Mouse (Mus musculus) embryonic facial prominence, embryonic 13.5 days (tissue): ENCODE results near the gene Arih1. TPM values are rescaled to one million over a fixed set of nuclear protein-coding genes. Genes with fewer than 3 reads are reported as not detected.

ENCODE experiments used
- ATAC-seq: fragments of 200-750 bp; cut with Nextera tagmentation; 2 replicates; pipeline ENCODE4 v1.8.0; 2017; ENCODE audit warnings: low read depth; ENCODE audit not compliant: insufficient number of reproducible peaks, insufficient read depth, low FRiP score, low TSS enrichment
- H3K27ac ChIP-seq: fragments of 300-500 bp; sonication (generic); 2 replicates; pipeline ENCODE4 v1.5.1; 2015; ENCODE audit warnings: moderate library complexity, mild to moderate bottlenecking, inconsistent platforms
- H3K27me3 ChIP-seq: fragments of 300-500 bp; sonication (generic); 2 replicates; pipeline ENCODE4 v1.6.1; 2015; ENCODE audit warnings: mild to moderate bottlenecking, inconsistent platforms
- H3K36me3 ChIP-seq: fragments of 300-500 bp; sonication (generic); 2 replicates; pipeline ENCODE4 v1.6.1; 2015; ENCODE audit warnings: mild to moderate bottlenecking, inconsistent platforms
- H3K4me1 ChIP-seq: fragments of 300-500 bp; sonication (generic); 2 replicates; pipeline ENCODE4 v1.6.1; 2015; ENCODE audit warnings: inconsistent platforms
- H3K4me2 ChIP-seq: fragments of 300-500 bp; sonication (generic); 2 replicates; pipeline ENCODE4 v1.6.1; 2015; ENCODE audit warnings: moderate library complexity, mild to moderate bottlenecking, inconsistent platforms
- H3K4me3 ChIP-seq: fragments of 300-500 bp; sonication (generic); 2 replicates; pipeline ENCODE4 v1.5.1; 2015; ENCODE audit warnings: mild to moderate bottlenecking, inconsistent platforms
- H3K9ac ChIP-seq: fragments of 300-500 bp; sonication (generic); 2 replicates; pipeline ENCODE4 v1.6.1; 2015; ENCODE audit warnings: mild to moderate bottlenecking, inconsistent platforms
- H3K9me3 ChIP-seq: fragments of 300-500 bp; sonication (generic); 2 replicates; pipeline ENCODE4 v1.6.1; 2016; ENCODE audit warnings: inconsistent platforms
- WGBS: fragments of 180-500 bp; shearing (Covaris S2); methylation state at CpG from one replicate; pipeline ENCODE4 v1.1.7; 2015; ENCODE audit warnings: mixed read lengths; 5-methylcytosine and 5-hydroxymethylcytosine counted together
- polyA plus RNA-seq: library from polyadenylated mRNA; unstranded; fragments of >200 nt; fragmentation: Nextera tagmentation; extraction: Ambion mirVana; gene quantifications from 2 replicates; pipeline ENCODE4 v1.2.1, GENCODE M21; 2015

Arih1 gene
- polyA plus RNA-seq, 1 experiment from 2014 or later = 22.8 TPM

DNA sequence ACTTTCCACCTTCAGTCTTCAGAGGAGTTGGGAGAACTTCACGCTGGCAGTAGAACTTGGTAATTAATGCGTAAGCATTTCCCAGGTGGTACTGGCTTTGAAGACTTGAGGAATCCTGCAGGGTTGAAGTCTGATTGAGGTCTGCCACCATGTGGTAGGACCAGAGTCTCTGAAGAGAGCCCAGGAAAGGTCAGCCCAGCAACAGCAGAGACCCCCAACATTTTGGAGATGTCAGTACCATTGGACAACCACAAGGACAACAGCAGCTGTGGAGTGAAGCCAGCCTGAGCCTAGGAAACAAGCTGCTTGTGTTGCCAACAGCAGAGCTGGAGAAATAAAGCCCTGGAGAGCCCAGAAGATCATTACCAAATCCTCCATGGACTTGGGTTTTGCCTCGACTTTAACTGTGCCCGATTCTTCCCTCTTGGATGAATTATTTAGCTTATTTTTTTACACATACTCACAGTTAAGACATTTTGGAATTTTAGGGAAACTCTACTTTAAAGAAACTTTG is 27.4 kb downstream of the Arih1 start:
- Histone ChIP-seq H3K9me3 (no peaks in the 10 kb centered on the region), H3K4me2 (no peak overlapping the region), H3K9ac (no peak overlapping the region), H3K27ac (peak overlapping the region; percentile 0; the same call in 1 of the 2 replicates), H3K4me1 (0 out of 2 replicates have a peak, but pooled peaks cover 3% of the 10 kb centered on the region), H3K4me3 (no peak overlapping the region), H3K36me3 (peaks cover 7% of the 10 kb centered on the region), H3K27me3 (no peaks in the 10 kb centered on the region)
- WGBS = 69% methylated on average over 4 of the region's 4 CpGs
- ATAC-seq = no peak

DNA sequence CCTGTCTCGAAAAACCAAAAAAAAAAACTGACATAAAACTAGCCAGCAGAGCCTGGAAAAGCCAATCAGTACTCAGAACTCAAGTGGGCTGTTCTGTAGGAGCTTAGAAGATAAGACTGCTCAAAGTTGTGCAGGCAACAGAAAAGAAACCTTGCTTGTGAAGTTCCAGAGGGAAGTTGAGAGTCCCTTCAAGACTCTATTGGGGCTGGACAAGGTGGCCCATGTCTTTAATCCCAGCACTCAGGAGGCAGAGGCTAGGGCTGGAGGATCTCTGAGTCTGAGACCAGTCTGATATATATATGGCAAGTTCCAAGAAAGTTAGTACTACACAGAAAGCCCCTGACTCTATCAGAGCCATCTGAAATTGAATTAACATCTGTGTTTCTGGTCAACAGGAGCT is 28.0 kb downstream of the Arih1 start:
- Histone ChIP-seq H3K36me3 (peaks cover 7% of the 10 kb centered on the region), H3K4me3 (no peak overlapping the region), H3K9ac (no peak overlapping the region), H3K4me2 (no peak overlapping the region), H3K4me1 (0 out of 2 replicates have a peak, but pooled peaks cover 3% of the 10 kb centered on the region), H3K27ac (no peak overlapping the region), H3K9me3 (no peaks in the 10 kb centered on the region), H3K27me3 (no peaks in the 10 kb centered on the region)
- WGBS = 95% methylated on average over 1 of the region's 1 CpGs
- no peak for ATAC-seq

DNA sequence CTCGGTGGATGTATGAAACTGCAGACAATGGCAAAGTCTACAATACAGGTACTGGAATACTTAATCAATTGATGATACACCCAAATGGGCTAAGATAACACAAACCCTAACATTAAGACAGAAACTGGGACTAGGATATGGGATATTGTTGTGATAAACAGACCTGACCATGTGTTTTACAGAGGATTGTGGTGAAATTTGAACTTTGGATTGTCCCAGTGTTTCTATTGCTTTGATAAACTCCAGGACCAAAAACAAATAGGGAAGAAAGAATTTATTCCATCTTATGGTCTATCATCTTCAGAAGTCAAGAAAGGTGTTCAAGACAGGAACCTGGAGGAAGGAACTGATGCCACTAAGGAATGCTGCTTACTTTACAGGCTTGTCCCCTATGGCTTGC is 28.7 kb downstream of the Arih1 start:
- H3K27me3 ChIP-seq = no peaks in the 10 kb centered on the region
- H3K27ac ChIP-seq = no peak overlapping the region
- 94% methylated on average over 1 of the region's 1 CpGs for WGBS
- H3K4me3 ChIP-seq = no peak overlapping the region
- H3K4me1 ChIP-seq = 0 out of 2 replicates have a peak, but pooled peaks cover 3% of the 10 kb centered on the region
- no peak for ATAC-seq
- H3K36me3 ChIP-seq = peaks cover 7% of the 10 kb centered on the region
- no peaks in the 10 kb centered on the region for H3K9me3 ChIP-seq
- no peak overlapping the region for H3K4me2 ChIP-seq
- no peak overlapping the region for H3K9ac ChIP-seq

DNA sequence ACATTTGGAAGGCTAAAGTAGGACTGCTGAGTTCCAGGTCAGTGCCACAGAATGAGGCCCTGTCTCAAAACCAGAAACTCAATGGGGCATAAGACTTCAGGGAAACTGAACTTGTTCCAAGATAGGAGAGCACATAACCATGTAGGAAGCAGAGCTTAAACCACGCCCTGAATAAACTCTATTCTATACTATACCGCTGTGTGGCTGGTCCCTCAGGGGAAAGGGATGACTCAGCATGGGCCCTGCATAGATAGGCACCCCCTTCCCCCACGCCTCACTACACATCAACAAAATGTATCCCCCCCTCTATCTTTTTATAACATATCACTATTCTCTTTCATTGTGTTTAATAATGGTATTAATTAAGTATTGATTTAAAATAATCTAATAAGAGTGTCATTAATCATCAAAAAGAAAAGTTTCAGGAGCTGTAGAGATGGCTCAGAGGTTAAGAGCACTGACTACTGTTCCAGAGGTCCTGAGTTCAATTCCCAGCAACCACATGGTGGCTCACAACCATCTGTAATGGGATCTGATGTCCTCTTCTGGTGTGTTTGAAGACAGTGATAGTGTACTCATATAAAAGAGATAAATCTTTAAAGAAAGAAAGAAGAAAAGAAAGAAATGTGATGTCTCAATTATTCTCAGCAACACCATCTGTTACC is 30.9 kb downstream of the Arih1 start:
- no peak overlapping the region for H3K4me2 ChIP-seq
- H3K36me3 ChIP-seq = peaks cover 11% of the 10 kb centered on the region; the same call in 1 of the 2 replicates
- H3K27me3 ChIP-seq = no peaks in the 10 kb centered on the region
- no peak overlapping the region for H3K9ac ChIP-seq
- no peak overlapping the region for H3K27ac ChIP-seq
- ATAC-seq = no peak
- H3K9me3 ChIP-seq = no peaks in the 10 kb centered on the region
- WGBS = 79% methylated on average over 3 of the region's 3 CpGs
- 0 out of 2 replicates have a peak, but pooled peaks cover 3% of the 10 kb centered on the region for H3K4me1 ChIP-seq
- H3K4me3 ChIP-seq = no peak overlapping the region

DNA sequence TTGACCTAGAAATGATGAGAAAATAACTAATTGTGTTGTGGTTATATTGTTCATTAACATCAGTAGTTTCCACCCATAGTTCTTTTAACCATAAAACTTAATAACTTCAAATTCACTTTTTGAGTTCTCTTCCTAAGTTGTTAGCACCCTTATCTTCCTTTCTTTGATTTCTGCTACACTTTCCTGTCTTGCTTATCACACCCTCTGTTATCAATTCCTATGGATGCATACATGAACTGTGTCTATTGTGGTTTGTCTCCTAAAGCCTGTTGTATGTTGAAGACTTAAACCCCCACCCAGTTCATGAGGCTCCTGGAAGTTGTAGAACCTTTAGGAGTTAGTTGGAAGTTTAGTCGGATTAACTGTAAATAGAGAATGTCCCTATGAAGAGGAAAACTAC is 52.7 kb downstream of the Arih1 start:
- WGBS = 96% methylated on average over 1 of the region's 1 CpGs
- no peak overlapping the region for H3K4me3 ChIP-seq
- H3K4me2 ChIP-seq = no peak overlapping the region
- ATAC-seq = no peak
- no peak overlapping the region for H3K9ac ChIP-seq
- H3K27me3 ChIP-seq = no peaks in the 10 kb centered on the region
- H3K36me3 ChIP-seq = peaks cover 35% of the 10 kb centered on the region
- H3K9me3 ChIP-seq = no peaks in the 10 kb centered on the region
- H3K4me1 ChIP-seq = no peaks in the 10 kb centered on the region
- H3K27ac ChIP-seq = no peak overlapping the region

DNA sequence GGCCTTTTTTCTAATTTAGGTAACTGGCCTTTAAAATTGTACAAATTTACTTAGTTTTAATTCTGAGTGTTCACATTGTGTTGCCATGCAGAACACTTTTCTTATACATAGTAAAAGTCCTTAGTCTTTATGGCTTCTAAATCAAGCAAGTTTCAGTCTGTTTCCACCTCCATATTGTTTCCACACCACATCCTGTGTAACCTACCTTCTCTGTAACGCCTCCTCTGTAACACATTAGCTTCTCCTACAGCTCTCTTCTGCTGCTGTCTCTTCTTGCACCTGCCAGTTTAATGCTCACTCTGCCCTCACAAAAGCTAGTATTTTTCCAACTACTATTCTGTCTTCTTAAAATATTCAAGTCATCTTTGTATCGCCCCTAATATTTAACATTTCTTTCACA is 54.8 kb downstream of the Arih1 start:
- ATAC-seq = no peak
- WGBS = 95% methylated on average over 2 of the region's 2 CpGs
- H3K36me3 ChIP-seq = peaks cover 42% of the 10 kb centered on the region
- H3K27me3 ChIP-seq = no peaks in the 10 kb centered on the region
- no peaks in the 10 kb centered on the region for H3K9me3 ChIP-seq
- no peak overlapping the region for H3K27ac ChIP-seq
- no peak overlapping the region for H3K4me3 ChIP-seq
- no peaks in the 10 kb centered on the region for H3K4me1 ChIP-seq
- H3K9ac ChIP-seq = no peak overlapping the region
- H3K4me2 ChIP-seq = no peak overlapping the region

DNA sequence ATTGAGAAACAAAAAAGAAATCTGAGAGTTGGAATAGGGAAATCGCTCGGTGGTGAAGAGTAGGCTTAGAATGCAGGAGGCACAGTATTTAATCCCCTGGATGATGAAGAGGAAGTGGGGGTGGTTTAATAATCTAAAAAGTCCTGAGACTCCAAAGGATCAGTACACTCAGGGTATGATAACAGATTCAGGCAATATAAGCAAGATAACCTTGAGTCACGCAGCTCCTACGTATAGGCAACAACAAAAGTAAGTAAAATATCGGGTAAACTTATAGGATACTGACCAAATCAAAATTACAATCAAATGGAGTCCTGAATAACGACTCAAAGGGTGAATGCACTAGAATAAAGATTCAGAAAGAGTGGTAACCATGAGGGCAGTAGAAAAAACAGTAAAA is 65.9 kb downstream of the Arih1 start:
- WGBS = 87% methylated on average over 6 of the region's 6 CpGs
- Histone ChIP-seq H3K4me2 (no peak overlapping the region), H3K27me3 (no peaks in the 10 kb centered on the region), H3K9ac (no peak overlapping the region), H3K9me3 (no peaks in the 10 kb centered on the region), H3K4me3 (no peak overlapping the region), H3K4me1 (no peaks in the 10 kb centered on the region), H3K36me3 (peaks cover 6% of the 10 kb centered on the region; the same call in 1 of the 2 replicates), H3K27ac (no peak overlapping the region)
- no peak for ATAC-seq

DNA sequence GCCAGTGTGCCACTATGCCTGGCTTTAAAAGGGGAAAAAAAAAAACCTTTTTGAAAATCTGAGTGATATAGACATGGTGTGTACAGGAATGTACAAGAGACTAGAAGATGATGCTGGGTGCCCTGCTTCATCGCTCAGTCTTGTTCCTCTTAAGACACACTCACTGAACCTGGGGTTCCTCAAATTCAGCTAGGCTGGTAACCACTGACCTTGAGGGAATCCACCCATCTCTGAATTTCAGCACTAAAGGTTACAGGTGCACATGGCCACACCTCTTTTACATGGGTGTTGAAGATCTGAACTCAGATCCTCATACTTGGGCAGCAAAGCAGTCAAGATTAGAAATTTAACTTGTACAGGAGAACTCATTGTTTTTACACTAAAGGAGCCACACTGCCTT is 79.1 kb downstream of the Arih1 start:
- ATAC-seq = no peak
- peaks cover 41% of the 10 kb centered on the region for H3K36me3 ChIP-seq
- H3K4me1 ChIP-seq = peaks cover 4% of the 10 kb centered on the region; the same call in 1 of the 2 replicates
- no peak overlapping the region for H3K4me3 ChIP-seq
- 100% methylated on average over 1 of the region's 1 CpGs for WGBS
- H3K9me3 ChIP-seq = no peaks in the 10 kb centered on the region
- no peaks in the 10 kb centered on the region for H3K27me3 ChIP-seq
- H3K9ac ChIP-seq = no peak overlapping the region
- H3K27ac ChIP-seq = no peak overlapping the region
- H3K4me2 ChIP-seq = no peak overlapping the region

DNA sequence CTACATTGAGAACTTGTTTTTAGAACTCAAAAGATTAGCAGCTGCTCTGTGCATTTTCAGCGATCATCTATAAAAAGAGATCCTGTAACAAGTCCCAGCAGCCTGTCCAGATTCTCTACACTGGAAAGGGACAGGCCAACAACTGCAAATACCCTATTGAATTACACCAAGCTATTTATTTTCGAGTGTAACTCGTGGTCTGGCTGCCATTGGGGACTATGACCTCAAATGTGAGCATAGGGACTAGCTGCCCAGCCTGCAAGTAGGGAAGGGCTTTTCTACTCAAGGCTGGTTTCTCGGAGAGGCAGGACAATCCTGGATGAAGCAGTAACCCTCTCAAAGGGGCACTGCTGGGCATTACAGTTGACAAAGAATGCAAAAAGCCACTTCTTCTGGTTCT is 97.3 kb downstream of the Arih1 start:
- ATAC-seq = no peak
- Histone ChIP-seq H3K27ac (no peak overlapping the region), H3K4me3 (no peak overlapping the region), H3K4me1 (no peaks in the 10 kb centered on the region), H3K27me3 (no peaks in the 10 kb centered on the region), H3K9me3 (no peaks in the 10 kb centered on the region), H3K4me2 (no peak overlapping the region), H3K9ac (no peak overlapping the region), H3K36me3 (peaks cover 40% of the 10 kb centered on the region)
- WGBS = 73% methylated on average over 4 of the region's 4 CpGs

DNA sequence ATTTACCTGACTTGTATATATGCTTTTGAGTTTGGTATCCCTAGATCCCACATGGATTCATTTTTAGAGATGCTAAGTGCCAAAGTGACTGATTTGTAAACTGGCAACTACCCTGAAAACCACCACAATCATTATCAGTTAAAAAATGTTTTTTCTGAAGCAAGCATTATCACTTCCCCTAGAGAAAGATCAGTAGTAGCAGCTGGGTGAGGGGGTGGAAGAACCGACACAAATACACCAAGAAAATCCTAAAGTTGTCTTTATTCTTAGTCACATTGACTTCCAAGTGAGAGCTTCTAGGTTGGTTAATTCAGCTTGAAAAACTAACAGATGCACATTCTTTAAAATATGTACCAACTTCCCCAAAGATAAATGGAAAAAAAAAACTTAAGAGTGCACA is 98.1 kb downstream of the Arih1 start:
- Histone ChIP-seq H3K4me3 (no peak overlapping the region), H3K36me3 (peaks cover 33% of the 10 kb centered on the region), H3K9me3 (no peaks in the 10 kb centered on the region), H3K27me3 (no peaks in the 10 kb centered on the region), H3K4me1 (no peaks in the 10 kb centered on the region), H3K9ac (no peak overlapping the region), H3K27ac (no peak overlapping the region), H3K4me2 (no peak overlapping the region)
- WGBS = 86% methylated on average over 1 of the region's 1 CpGs
- ATAC-seq = no peak

DNA sequence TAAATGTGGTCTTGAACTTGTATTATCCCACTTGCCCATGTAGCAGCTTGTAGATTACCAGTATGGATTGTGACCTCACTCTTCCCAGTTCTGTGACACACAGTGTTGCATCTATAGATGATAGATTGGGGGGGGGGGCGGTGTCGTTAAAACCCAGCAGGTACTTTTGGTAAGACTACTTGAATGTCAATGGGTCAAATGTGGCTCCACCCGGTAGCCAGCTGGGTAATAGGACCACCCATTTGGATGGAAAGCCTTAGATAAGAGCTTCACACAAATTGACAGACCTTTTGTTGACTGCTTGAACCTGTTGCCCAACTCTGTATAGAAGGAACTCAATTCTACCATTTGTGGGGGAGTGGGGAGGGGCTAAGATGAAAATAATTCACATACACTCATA is 99.0 kb downstream of the Arih1 start:
- 68% methylated on average over 3 of the region's 3 CpGs for WGBS
- H3K4me2 ChIP-seq = no peak overlapping the region
- peaks cover 25% of the 10 kb centered on the region for H3K36me3 ChIP-seq
- H3K4me3 ChIP-seq = no peak overlapping the region
- ATAC-seq = no peak
- H3K9ac ChIP-seq = no peak overlapping the region
- no peaks in the 10 kb centered on the region for H3K27me3 ChIP-seq
- H3K4me1 ChIP-seq = no peaks in the 10 kb centered on the region
- no peak overlapping the region for H3K27ac ChIP-seq
- H3K9me3 ChIP-seq = no peaks in the 10 kb centered on the region

DNA sequence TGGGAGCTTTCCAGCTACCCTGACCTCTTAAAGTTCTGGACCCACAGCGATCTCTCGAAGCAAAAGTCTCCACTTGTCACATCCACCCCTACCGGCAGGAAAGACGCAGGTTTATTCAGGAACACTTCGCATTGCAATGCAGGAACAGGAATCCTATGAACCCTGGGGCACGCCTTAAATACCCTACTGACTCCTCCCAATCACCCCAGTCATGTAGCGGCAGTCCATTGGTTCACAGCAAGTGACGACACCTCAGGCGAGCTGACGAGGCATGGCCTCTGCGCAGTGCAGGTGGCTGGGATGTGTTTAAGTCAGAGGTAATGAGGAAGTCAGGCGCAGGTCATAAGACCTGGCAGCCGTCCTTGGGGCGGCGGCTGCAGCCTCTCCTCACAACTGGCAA is 110.8 kb downstream of the Arih1 start:
- no peak for ATAC-seq
- no peaks in the 10 kb centered on the region for H3K36me3 ChIP-seq
- peaks cover 3% of the 10 kb centered on the region; the same call in 1 of the 2 replicates for H3K9me3 ChIP-seq
- no peaks in the 10 kb centered on the region for H3K4me1 ChIP-seq
- no peak overlapping the region for H3K4me3 ChIP-seq
- no peaks in the 10 kb centered on the region for H3K27me3 ChIP-seq
- H3K4me2 ChIP-seq = no peak overlapping the region
- H3K27ac ChIP-seq = no peak overlapping the region
- no peak overlapping the region for H3K9ac ChIP-seq
- WGBS = 90% methylated on average over 15 of the region's 15 CpGs
